Mouse (Mus musculus) kidney, adult 2 months (tissue): ENCODE results near the gene Coch. TPM values are rescaled to one million over a fixed set of nuclear protein-coding genes. Genes with fewer than 3 reads are reported as not detected.

ENCODE experiments used
- DNase-seq: peaks from one replicate; pipeline ENCODE4 v3.0.0; 2021
- H3K27ac ChIP-seq: fragments of 200-500 bp; 2 replicates; pipeline ENCODE4 v1.5.1; 2012; ENCODE audit warnings: low read depth, low read length, control low read depth, inconsistent platforms; ENCODE audit not compliant: insufficient read depth
- H3K27me3 ChIP-seq: fragments of 200-500 bp; replicated peaks from 2 replicates; pipeline ENCODE4 v1.6.1; 2012; ENCODE audit warnings: mild to moderate bottlenecking, moderate library complexity, low read length, inconsistent platforms; ENCODE audit not compliant: control insufficient read depth, insufficient read depth
- H3K36me3 ChIP-seq: fragments of 200-500 bp; 2 replicates; pipeline ENCODE4 v1.6.1; 2012; ENCODE audit warnings: mild to moderate bottlenecking, moderate library complexity, low read length, inconsistent platforms; ENCODE audit not compliant: control insufficient read depth, insufficient read depth
- H3K4me1 ChIP-seq: fragments of 200-500 bp; 2 replicates; pipeline ENCODE4 v1.6.1; 2011; ENCODE audit warnings: low read length; ENCODE audit not compliant: control insufficient read depth, insufficient read depth
- H3K4me3 ChIP-seq: fragments of 200-500 bp; 2 replicates; pipeline ENCODE4 v1.5.1; 2011; ENCODE audit warnings: mild to moderate bottlenecking, low read depth, low read length, control low read depth; ENCODE audit not compliant: insufficient read depth
- CTCF ChIP-seq: fragments of 200-500 bp; conservative IDR thresholded peaks from 2 replicates; pipeline ENCODE4 v1.5.1; 2011; ENCODE audit warnings: low read depth, mild to moderate bottlenecking, control low read depth, low read length, moderate library complexity, mixed read lengths; ENCODE audit not compliant: insufficient read depth, insufficient read length
- POLR2A ChIP-seq: fragments of 200-500 bp; IDR thresholded peaks from one replicate; pipeline ENCODE4 v1.6.1; 2011; ENCODE audit warnings: low read depth, low read length, control low read depth
- WGBS: fragments of 180-500 bp; shearing (Covaris S2); methylation state at CpG from one replicate; pipeline ENCODE4 v1.1.7; 2018; 5-methylcytosine and 5-hydroxymethylcytosine counted together
- polyA plus RNA-seq: library from polyadenylated mRNA; depleted of rRNA; stranded (reverse); fragments of >200 nt; gene quantifications from 2 replicates; pipeline ENCODE4 v1.2.3, GENCODE M21; 2012

The Coch gene
- polyA plus RNA-seq, 1 experiment, result 3.2 TPM

GRCm38 (mm10) chr12:51620572-51620971 lies 27.4 kb downstream of the Coch start:
- H3K27ac ChIP-seq, result no peak overlapping the region
- no peak overlapping the region for H3K4me3 ChIP-seq
- peaks cover 3% of the 10 kb centered on the region; the same call in 1 of the 2 replicates for H3K36me3 ChIP-seq
- H3K27me3 ChIP-seq, result no peaks in the 10 kb centered on the region
- H3K4me1 ChIP-seq, result no peaks in the 10 kb centered on the region
- TF ChIP-seq POLR2A (no peak), CTCF (no peak)
- DNase-seq, result no peak

GRCm38 (mm10) chr12:51621161-51621560 lies 28.0 kb downstream of the Coch start:
- no peak for DNase-seq
- Histone ChIP-seq H3K27me3 (no peaks in the 10 kb centered on the region), H3K27ac (no peak overlapping the region), H3K4me3 (no peak overlapping the region), H3K36me3 (peaks cover 4% of the 10 kb centered on the region; the same call in 1 of the 2 replicates), H3K4me1 (no peaks in the 10 kb centered on the region)
- TF ChIP-seq POLR2A (no peak), CTCF (no peak)
- WGBS, result 94% methylated on average over 5 of the region's 5 CpGs

GRCm38 (mm10) chr12:51622670-51623365 lies 29.7 kb downstream of the Coch start:
- H3K36me3 ChIP-seq, result peaks cover 4% of the 10 kb centered on the region; the same call in 1 of the 2 replicates
- TF ChIP-seq POLR2A (no peak), CTCF (no peak)
- H3K27ac ChIP-seq, result no peak overlapping the region
- no peaks in the 10 kb centered on the region for H3K4me1 ChIP-seq
- no peaks in the 10 kb centered on the region for H3K27me3 ChIP-seq
- no peak for DNase-seq
- H3K4me3 ChIP-seq, result no peak overlapping the region
- WGBS, result 75% methylated on average over 5 of the region's 5 CpGs

GRCm38 (mm10) chr12:51623366-51623694 lies 30.2 kb downstream of the Coch start:
- no peaks in the 10 kb centered on the region for H3K27me3 ChIP-seq
- H3K36me3 ChIP-seq, result peaks cover 4% of the 10 kb centered on the region; the same call in 1 of the 2 replicates
- no peaks in the 10 kb centered on the region for H3K4me1 ChIP-seq
- no peak for DNase-seq
- no peak for TF ChIP-seq CTCF
- TF ChIP-seq POLR2A, result no peak
- no peak overlapping the region for H3K27ac ChIP-seq
- H3K4me3 ChIP-seq, result no peak overlapping the region

GRCm38 (mm10) chr12:51633481-51633880 lies 40.3 kb downstream of the Coch start:
- TF ChIP-seq POLR2A (no peak), CTCF (no peak)
- DNase-seq, result peak; percentile 58
- Histone ChIP-seq H3K27ac (no peak overlapping the region), H3K4me1 (no peaks in the 10 kb centered on the region), H3K36me3 (no peaks in the 10 kb centered on the region; the same call in 1 of the 2 replicates), H3K27me3 (no peaks in the 10 kb centered on the region), H3K4me3 (no peak overlapping the region)
- 38% methylated on average over 4 of the region's 4 CpGs for WGBS

- Histone ChIP-seq H3K4me1 (no peaks in the 10 kb centered on the region; the same call in 1 of the 2 replicates), H3K36me3 (no peaks in the 10 kb centered on the region; the same call in 1 of the 2 replicates), H3K27me3 (no peaks in the 10 kb centered on the region), H3K4me3 (no peak overlapping the region), H3K27ac (no peak overlapping the region)
- WGBS, result 79% methylated on average over 2 of the region's 2 CpGs
- TF ChIP-seq CTCF (no peak), POLR2A (no peak)
- DNase-seq, result no peak
Observed at GRCm38 (mm10) chr12:51636260-51636659, 43.1 kb downstream of the Coch start.

- H3K27ac ChIP-seq, result no peak overlapping the region
- no peaks in the 10 kb centered on the region; the same call in 1 of the 2 replicates for H3K4me1 ChIP-seq
- H3K36me3 ChIP-seq, result no peaks in the 10 kb centered on the region; the same call in 1 of the 2 replicates
- no peak for DNase-seq
- 36% methylated on average over 2 of the region's 2 CpGs for WGBS
- H3K27me3 ChIP-seq, result no peaks in the 10 kb centered on the region
- TF ChIP-seq CTCF (no peak), POLR2A (no peak)
- H3K4me3 ChIP-seq, result no peak overlapping the region
Observed at GRCm38 (mm10) chr12:51636689-51637470, 43.7 kb downstream of the Coch start.
